Mouse (Mus musculus) embryo, embryonic 10.5 days (tissue): ENCODE measurements around the gene Noc2l.

Experiments used
- DNase-seq: peaks from one replicate; pipeline ENCODE4 v3.0.0-alpha.2; 2015; ENCODE audit warnings: low spot score

Noc2l gene

DNA sequence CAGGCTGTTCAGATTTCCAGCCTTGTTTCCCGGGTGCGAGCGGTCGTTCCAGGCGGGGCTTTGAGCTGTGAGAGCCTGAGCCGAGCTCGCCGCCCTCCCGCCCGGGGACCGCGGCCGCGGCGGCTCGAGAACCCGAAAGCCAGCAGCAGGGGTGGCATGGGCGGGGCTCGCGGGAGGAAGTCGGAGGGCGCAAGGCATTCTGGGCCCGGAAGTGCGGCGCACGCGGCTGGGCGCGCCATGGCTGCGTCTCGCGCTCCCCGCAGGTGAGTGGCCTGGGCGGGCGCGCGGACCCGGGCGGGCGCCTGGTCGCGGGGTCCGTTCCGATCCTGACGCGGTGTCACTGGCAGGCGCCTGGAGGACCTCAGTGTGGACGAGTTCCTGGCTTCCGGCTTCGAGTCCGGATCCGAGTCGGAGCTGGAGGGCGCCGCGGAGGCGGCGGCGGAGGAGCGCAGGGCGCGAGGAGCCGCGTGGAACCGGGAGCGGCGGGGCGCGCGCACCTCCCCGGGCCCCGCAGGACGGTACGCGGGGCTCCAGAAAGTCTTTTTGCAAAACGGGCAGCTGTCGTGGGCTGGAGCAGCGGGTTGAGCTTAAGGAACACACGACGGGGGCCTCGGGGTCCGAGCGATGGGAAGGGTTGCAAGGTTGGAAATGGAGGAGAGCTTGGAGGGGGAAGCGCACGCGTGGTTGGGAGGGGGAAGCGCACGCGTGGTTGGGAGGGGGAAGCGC, at the start of gene Noc2l:
Gene Noc2l, plus strand, starts transcription at position 203 of the 726 bp plus-strand sequence.
- DNase-seq, result peak; percentile 93

DNA sequence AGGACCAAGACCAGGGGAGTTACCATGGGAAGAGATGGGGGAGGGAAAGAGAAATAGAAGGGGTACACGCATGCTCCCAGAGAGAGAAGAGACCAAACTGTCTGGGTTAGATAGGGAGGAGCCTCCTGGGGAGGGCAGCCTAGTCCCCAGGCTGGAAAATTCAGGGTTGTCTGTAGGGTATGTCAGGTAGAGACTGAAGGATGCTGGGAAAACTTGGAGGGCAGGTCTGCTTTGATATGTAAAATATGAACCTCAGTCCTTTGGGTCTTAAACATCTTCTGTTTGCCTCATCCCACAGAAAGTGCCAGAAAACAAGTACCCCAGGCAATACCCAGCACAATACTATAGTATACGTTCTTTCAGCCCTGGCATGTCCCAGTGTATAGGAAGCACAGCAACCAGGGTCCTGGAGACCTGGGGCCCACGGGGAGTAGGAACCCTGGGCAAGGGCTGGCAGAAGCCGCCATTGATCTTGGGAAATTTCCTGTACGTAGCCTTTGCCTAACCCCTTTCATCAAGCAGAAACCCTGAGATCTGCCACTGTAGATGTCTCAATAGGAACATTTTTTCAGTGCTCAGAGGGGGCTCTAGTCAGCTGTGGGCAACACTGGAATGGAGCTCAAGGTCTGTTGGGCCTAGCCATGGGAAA, 47.5 kb upstream of the Noc2l start:
- DNase-seq, result no peak

DNA sequence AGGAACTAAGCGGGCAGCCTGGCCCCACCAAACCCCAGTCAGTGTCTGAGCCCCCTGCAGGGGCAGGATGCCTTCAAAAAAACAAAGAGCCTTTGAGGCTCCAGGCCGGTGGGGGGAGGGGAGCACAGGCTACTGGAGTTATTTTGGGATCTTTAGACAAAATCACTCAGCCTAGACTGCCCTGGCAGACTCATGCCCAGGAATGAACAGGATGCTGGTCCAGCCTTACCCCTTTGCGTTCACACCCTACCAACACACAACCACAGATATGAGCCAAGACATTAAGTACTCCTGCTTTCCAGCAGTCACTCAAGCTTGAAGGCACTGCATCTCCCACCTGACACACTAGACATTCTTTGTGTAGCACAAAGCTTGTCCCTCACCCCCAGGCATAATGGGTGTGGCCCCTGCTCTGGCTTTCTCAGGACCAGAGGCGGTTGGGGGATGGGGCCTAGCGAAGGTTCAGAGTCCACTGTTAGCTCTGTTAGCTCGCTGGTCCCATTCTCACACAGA, 46.9 kb upstream of the Noc2l start:
- peak; percentile 77 for DNase-seq

DNA sequence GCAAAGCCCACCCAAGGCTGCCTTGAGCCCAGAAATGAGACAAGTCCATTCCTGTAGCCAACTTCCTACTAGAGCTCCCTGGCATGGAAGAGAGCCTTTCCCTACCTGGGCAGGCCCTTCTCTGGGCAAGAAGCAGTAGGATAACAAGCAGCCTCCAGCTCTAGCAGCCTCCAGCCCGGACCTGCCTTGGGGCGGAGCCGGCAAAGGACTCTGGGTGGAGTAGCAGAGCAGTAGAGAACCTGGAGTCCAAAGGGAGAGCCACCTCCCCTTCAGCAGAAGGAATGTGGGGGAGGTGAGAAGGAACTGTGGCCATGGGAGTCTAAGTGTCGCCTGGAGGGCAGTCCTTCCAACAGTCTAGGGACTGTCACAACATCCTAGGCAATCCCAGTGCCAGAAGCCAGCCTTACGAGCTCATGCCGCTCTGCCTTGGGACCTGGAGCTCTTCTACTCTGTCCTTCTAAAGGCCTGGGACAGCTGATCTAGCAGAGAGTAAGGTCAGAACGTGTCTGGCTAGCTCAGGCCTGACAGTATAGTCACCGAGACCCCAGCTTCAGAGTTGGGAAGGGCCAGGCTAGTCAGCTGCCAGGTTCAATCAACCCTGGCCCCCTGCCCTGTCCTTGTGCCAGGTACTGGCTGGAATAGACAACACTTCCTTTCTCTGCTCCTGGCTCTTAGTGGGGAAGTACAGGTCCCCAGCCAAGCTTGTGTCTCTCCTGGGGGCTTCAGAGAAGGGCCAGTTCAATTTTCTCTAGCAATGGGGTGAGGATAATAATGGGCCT, 43.2 kb upstream of the Noc2l start:
- DNase-seq, result no peak

DNA sequence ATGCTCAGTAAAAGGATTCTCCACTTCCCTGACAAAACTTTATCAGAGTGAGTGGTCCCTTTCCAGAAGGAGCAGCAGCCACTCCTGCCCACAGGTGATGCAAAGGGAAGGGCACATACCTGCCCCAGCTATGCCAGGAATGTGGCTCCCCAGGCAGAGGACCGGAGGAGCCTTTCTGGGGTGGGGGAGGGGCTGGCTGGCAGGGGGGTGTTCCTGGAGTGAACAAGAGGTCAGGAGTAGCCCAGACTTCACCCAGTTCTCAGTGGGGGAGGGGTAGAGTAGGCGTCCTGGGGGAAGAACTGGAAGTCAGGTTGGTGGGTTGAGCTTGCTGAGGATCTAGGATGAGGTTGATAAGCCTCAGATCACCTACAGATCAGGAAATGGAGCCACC, 42.6 kb upstream of the Noc2l start:
- DNase-seq, result no peak

DNA sequence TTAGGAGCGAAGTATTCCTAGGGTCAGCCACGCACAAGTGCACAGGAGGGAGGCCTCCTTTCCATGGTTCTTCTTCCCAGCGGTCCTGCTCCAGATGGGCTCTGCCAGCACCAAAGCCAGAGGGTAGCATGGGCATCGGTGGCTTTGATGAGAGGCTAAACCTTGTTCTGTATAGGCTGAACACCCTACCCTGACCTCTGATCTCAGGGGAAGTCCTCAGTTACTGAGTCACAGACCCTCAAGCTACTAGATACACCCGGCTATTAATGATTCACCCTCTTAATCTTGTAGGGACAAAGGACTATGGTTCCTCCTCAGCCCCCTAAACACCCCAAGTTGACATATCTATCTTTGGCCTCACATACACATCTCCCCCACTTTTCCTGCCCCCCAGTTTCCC, 41.9 kb upstream of the Noc2l start:
- DNase-seq, result no peak

DNA sequence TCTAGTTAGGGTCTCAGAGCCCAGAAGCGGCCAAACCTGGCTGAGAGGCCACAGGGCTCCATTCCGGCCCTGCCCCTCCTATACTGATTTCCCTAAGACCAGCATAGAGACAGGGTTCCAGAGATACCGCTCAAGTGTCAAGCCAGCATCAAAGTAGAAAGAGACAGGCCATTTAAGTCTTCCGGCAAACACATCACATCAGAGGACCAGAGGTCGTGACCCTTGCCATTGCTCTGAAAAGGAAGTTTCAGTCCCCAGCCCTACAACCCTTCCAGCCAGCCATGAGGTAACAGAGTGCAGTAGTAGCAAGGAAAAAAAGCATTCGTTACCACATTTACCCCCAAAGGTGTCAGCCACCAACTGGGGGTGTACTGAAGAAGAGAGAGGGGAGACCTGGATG, 41.5 kb upstream of the Noc2l start:
- DNase-seq, result peak; percentile 60

DNA sequence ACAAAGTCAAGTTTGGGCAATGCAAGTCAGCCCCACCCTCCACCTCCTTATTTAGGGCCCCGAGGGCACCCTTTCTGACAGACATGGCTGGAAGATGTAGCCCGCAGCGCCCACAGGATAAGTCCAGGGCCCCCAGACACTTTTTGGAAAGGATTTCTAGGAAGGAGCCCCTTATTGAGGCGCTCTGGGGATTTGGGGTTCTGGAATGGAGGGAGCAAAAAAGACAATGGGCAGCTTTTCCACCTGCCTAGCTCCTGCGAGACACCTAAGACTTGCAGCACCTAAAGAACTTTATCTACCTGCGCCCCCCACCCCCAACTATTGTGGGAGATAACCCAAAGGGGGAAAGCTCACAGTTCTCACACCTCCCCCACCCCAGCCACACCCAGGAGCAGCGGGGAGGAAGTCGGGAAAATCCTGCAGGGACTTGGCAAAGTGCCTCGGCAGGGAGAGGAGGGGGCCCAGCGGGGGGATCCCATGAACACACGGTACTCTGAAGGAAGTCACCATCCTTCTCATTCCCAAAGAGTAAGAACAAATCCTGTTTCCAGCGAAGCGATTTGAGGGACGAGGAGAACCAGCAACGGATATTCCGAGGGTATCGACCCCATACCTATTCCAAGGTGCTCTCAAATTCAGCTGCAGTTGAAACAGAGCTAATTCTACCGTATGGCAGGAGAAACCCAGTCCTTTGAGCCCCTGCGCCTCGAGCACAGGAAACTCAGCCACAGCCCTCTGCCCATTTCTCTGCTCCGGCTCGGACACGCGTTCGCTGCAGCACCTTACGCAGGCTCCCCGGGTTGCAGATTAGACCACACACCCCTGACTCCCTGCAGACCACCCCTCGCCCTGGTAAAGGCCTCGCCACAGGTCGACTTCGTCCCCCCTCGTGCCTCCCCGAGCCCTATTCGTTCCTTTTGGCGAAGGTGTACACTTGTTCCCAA, 39.6 kb upstream of the Noc2l start:
- DNase-seq, result peak; percentile 47

DNA sequence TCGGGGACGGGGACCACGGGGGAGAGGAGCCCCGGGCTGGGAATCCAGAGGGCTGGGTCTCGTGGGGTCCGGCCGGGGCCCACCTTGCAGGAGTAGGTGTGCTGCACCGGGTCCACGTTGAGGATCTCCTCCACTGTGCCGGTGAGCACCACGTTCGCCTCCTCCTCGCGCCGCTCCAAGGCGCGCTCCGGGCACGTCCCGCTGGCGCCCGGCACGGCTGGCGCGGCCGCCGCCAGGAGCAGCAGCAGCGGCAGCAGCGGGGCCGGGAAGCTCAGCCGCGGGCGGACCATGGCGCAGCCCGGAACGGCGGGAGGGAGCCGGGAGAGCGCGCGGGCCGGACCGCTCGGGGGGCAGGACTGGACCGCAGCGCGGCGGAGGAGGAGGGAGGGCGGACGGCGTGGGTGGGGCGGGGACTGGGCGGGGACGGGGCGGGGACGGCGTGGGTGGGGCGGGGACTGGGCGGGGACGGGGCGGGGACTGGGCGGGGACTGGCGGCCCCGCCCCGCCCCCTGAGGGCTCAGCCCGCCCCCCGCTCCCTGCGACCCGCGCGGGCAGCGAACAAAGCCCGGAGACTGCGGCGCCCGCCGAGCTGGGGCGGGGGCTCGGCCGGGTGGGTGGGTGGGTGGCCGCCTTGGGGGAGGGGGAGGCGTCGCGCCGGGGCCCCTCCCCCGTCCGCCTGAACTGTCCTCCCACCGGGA, 38.5 kb upstream of the Noc2l start, which contains the start of gene Agrn:
Gene Agrn, minus strand, starts transcription at position 358 of the 698 bp plus-strand sequence.
- no peak for DNase-seq

DNA sequence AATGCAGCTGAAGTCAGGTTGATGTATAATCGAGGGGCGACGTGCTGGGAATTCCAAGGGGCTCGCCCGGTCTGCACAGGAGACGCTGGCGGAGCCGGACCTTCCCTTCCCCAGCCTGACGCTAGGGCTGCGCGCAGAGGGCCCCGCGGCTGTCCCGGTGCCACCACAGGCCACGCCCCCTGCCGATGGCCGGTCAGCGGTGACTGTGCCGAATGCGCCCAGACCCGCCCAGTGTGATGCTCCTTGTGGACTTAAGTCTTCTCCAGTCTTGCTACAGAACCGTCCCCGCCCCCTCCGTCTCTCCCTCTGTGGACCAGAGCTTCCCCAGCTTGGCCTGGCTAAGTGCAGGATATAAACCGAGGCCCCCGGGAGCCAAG, 38.0 kb upstream of the Noc2l start:
- DNase-seq, result peak; percentile 96

DNA sequence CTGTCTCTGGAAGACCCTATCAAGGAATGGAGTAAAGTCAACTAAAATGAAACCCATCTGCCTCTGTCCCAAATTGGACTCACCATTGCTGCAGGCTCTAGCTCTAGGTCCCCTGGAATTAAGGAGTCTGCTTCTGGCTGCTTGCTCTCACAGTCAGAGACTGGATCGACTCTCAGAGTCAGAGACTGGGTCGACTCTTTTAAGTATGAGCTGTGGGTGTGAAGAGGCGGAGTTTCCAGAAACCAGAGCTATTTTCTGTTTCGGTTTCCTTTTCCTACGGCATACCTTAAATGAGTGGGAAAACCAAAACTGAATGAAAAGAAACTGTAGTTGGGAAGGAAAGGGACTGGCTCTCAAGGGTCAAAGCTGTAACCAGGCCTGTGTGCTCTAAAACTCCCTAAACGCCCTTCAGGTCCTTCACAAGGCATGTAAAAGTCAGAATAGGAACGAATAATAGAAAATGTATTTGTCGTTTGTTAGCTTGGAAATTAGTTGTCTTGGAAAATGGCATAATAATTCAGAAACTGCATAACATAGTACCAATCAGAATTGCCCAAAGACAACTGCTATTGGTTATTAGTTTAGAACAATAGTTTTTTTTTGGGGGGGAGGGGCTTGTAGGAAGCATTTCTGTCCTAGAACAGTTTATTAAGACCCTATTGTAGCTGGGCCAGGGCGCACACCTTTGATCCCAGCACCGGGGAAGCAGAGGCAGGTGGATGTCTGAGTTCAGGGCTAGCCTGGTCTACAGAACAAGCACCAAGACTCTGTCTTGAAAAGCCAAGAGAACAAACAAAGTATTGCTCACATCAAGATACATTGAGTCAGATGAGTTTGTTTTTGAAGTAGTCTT, 35.0 kb upstream of the Noc2l start, which contains the start of gene Isg15:
Gene Isg15, minus strand, starts transcription at position 196 of the 853 bp plus-strand sequence.
- DNase-seq, result no peak

DNA sequence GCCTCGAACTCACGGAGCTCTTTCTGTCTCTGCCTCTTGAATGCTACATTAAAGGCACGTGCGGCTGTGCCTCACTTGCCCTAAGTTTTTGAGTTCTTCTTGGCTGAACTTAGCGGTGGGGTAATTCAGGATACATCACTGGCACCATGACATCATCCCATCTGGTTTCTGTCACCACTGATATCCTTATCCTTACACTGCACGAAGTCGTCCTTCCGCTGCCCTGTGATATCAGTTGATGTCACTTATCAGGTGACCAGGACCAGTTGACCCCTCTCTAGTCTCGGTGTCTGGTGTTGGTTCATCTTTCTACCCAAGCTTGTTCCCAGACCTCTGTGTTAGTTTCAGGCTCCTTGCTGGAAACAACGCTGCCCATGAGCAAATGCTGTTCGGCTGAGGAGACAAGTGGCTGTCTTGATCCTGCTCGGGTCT, 33.3 kb upstream of the Noc2l start:
- no peak for DNase-seq

DNA sequence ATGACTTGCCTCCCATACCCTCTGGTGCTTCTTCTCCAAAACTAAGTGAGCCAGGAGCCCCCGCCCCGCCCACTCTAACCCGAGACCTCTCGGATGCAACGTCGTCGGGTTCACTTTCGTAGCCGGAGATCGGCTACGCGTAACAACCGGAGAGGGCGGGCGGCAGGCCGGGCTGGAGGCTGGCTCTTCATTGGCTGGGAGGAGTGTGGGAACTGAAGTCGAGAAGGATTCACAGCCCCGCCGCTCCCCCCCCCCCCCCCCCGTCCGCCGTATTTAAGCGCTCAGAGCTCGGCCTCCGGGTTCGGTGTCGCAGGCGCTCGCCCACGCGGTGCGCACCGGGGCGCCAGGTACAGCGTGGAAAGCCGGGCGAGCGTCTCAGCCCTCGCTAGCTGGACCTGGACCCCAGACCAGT, 32.8 kb upstream of the Noc2l start, which contains the start of gene AW011738:
Gene AW011738, plus strand, starts transcription at position 304 of the 412 bp plus-strand sequence.
- DNase-seq, result peak; percentile 85

DNA sequence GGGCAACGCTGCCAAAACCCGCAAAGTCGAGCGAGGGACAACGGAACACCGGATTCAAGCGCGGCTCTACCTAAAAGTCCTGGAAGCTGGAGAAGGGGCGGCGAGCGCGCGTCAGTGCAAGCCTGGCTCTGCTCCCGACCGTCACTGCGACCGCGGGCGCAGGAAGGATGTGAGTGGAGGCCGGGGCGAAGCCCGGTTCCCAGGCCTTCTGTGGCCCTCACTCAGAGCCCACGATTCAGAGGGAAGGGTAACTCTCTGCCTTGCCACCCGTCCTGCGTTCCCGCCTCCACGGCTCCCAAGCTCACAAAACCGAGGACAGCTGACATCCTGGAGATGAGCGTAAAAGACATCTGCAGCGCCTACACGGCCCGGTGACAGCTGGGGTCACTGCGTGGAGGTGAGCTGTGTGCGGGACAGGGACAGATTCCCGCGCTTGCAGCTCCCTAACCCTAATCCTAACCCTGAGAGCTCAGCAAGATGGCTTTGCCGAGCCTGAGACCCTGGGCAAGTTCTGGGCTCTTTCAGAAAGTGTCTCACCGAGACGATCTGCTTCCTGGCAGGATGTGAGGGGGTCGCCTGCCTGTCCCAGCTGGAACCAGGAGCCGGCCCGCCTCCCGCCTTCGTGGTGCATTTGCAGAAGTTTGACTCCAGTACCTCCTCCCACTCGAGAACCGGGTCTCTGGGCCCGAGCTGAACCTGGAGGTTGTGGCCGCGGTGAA, 32.2 kb upstream of the Noc2l start:
- peak; percentile 62 for DNase-seq

DNA sequence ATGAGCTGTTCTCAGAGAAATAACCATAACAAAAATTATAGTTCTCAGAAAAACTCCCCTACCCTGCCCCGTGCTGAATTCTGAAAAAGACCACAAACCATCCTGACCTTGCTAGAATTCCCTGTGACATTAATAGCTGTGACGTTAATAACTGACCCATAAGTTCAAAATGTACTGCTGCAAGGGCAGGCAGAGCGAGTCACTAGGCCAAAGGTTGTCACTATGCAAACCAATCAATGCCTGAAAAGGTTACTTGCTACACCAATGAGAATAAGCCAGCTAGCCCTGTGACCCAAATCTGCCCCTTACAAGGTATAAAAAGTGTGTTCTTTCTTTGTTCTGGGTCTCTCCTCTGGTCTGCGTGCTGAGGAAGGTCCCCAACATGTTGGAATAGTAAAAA, 26.9 kb upstream of the Noc2l start:
- no peak for DNase-seq

DNA sequence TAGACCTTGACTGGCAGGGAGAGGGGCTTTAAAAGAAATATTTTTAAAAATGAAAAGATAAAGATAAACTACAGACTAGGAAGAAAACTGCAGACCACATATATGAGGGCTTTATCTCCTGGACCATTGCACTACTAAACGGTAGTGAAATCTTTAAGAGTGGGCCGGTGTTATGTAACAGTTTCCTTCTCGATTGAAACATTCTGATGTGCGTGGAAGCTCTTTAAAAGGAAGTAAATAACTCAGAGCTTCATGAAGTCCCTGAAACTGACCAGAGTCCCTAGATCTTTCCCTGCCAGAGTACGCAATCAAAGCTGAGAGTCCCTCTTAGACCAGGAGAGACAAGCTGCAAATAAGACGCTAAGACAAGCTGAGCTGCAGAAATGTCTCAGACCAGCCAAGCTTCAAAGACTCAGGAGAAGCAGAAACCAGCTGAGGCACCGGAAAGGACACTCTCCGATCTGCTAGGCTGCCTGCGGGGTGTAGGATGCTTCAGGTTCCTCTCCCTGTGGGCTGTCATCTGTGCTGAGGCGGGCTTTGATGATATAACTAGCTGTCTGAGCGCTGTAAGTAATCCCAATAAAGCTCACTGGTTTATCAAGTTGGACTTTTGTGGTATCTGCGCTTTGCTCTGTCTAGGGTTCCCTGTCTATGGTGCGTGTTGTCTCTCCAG, 25.7 kb upstream of the Noc2l start:
- no peak for DNase-seq

DNA sequence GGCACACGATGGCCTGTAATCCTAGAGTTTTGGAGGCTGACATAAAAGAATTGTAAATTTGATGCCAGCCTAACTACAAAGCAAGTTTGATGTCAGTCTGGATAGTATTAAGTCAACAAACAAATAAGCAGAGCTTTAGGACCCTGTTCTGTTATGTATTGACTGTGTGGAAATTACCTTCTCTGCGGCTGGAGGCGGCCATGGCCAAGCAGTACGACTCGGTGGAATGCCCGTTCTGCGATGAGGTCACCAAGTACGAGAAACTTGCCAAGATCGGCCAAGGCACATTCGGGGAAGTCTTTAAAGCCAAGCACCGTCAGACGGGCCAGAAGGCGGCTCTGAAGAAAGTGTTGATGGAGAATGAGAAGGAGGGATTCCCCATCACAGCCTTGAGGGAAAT, 22.7 kb upstream of the Noc2l start:
- DNase-seq, result no peak

DNA sequence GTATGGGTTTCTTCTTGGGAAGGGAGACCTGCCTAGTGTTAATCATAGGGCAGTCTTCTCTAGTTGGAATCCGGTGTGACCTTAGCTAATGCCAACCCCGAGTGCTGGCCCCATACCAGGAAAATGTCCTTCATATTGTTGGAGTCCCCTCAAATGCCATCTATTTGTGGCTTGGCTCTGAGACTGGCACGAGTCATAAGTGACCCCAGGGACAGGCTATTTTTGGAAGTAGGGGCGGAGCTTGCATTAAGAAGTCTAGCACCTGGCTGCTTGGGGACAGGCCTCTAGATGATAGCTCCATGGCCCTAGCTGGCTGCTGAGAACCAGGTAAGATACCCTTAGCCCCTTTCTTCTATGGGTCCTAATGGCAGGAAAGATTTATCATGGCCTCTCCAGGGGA, 20.2 kb upstream of the Noc2l start, which contains the start of gene Perm1:
Gene Perm1, plus strand, starts transcription at position 220 of the 400 bp plus-strand sequence.
- no peak for DNase-seq
